ENCODE assay signal across 10 mouse cellular contexts in the genomic region with DNA sequence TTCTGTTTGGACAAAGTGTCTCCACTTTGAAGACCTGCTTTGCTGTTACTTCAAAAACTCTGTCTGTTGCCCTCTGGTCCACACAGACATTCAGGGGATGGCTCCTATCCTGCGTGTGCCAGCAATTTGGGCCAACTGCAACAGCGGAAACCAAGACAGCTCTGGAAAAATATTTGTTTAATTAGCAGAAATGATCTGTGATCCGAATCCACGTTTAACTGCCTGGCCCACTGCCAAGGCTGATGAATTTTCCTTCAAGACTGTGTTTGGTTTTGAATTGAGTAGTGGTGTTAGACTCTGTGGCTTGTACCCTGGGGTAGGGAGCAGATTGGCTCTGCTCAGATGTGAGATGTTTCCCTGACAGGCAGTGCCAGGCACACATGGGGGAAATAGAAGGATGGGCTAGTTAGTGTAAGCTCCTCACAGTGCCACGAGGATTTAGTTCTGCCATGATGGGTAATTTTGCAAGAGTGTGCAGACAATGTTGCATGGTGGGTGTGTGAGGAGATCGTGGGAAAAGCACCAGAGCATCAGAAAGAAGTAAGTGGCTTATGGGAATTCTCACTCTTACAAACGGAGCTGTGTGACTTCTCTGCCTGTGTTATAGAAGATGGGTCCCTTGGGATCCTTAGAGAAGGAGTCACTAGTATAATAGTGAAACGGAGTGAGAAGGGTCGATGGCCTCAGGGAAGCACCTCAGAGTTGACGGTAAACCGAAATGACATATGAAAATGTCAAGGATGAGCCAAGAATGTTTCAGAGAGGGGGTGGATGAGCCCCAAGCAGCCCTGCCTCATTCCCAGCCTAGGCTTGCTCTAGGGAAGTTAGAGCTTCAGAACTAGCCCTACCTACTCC. TPM values are rescaled to one million over a fixed set of nuclear protein-coding genes. Genes with fewer than 3 reads are reported as not detected.
DNase-seq lines count a peak whose midpoint lies in the region; ATAC-seq lines count a peak whose summit lies in the region.
"Had no signal": no experiment of that assay in that cellular context is flagged by ENCODE, and none has a peak within 500 bp of the region (broad histone marks: within the 10 kb centered on the region; RNA-seq: fewer than 3 reads in every experiment).

No protein-coding gene starts in this region.

- WGBS in limb, embryonic 12.5 days, result 64% methylated on average over 11 of the region's 11 CpGs
- 87% methylated on average over 11 of the region's 11 CpGs for WGBS in limb, embryonic 10.5 days
- WGBS in hindbrain, embryonic 16.5 days, result 52% methylated on average over 11 of the region's 11 CpGs
- 45% methylated on average over 11 of the region's 11 CpGs for WGBS in stomach, embryonic 16.5 days
- WGBS in liver, embryonic 12.5 days (ENCODE audit: insufficient replicate concordance), result 69% methylated on average over 11 of the region's 11 CpGs

- no peaks in the 10 kb centered on the region for H3K36me3 ChIP-seq in limb, embryonic 12.5 days
- no peaks in the 10 kb centered on the region for H3K36me3 ChIP-seq in limb, embryonic 10.5 days
- H3K36me3 ChIP-seq in hindbrain, embryonic 16.5 days (ENCODE audit: control insufficient read depth, insufficient read depth, low read length), result no peaks in the 10 kb centered on the region
- no peaks in the 10 kb centered on the region for H3K36me3 ChIP-seq in stomach, embryonic 16.5 days (ENCODE audit: control insufficient read depth, insufficient read depth, low read length)
- H3K36me3 ChIP-seq in liver, embryonic 12.5 days, result no peaks in the 10 kb centered on the region
- H3K36me3 ChIP-seq: neural tube, embryonic 12.5 days had no signal

- H3K9me3 ChIP-seq in limb, embryonic 12.5 days, result no peaks in the 10 kb centered on the region
- no peaks in the 10 kb centered on the region for H3K9me3 ChIP-seq in limb, embryonic 10.5 days (replicated peaks)
- H3K9me3 ChIP-seq in hindbrain, embryonic 16.5 days (ENCODE audit: control insufficient read depth, low read length), result no peaks in the 10 kb centered on the region
- H3K9me3 ChIP-seq in stomach, embryonic 16.5 days (replicated peaks; ENCODE audit: control insufficient read depth, low read length), result no peaks in the 10 kb centered on the region
- no peaks in the 10 kb centered on the region for H3K9me3 ChIP-seq in liver, embryonic 12.5 days (replicated peaks)
- H3K9me3 ChIP-seq: neural tube, embryonic 12.5 days had no signal

- peak; percentile 71; the same call in 1 of the 2 replicates for ATAC-seq in limb, embryonic 12.5 days (ENCODE audit: insufficient number of reproducible peaks, insufficient read depth, low FRiP score, low TSS enrichment, low read depth)
- ATAC-seq in hindbrain, embryonic 16.5 days, result peak; percentile 91
- ATAC-seq in stomach, embryonic 16.5 days (ENCODE audit: insufficient read depth, low FRiP score), result peak; percentile 41; the same call in 1 of the 2 replicates
- ATAC-seq in liver, embryonic 12.5 days, result no peak

- H3K4me2 ChIP-seq in limb, embryonic 12.5 days, result no peak overlapping the region
- no peak overlapping the region for H3K4me2 ChIP-seq in hindbrain, embryonic 16.5 days (ENCODE audit: low read length)
- H3K4me2 ChIP-seq in stomach, embryonic 16.5 days (ENCODE audit: low read depth, low read length), result no peak overlapping the region
- no peak overlapping the region for H3K4me2 ChIP-seq in liver, embryonic 12.5 days
- H3K4me2 ChIP-seq: neural tube, embryonic 12.5 days had no signal

- H3K27me3 ChIP-seq in limb, embryonic 12.5 days, result no peaks in the 10 kb centered on the region
- H3K27me3 ChIP-seq in limb, embryonic 10.5 days (ENCODE audit: low read depth, poor library complexity, severe bottlenecking), result no peaks in the 10 kb centered on the region
- H3K27me3 ChIP-seq in hindbrain, embryonic 16.5 days (replicated peaks; ENCODE audit: control insufficient read depth, insufficient read depth, low read length), result no peaks in the 10 kb centered on the region
- no peaks in the 10 kb centered on the region for H3K27me3 ChIP-seq in stomach, embryonic 16.5 days (ENCODE audit: control insufficient read depth, insufficient read depth, low read length)
- H3K27me3 ChIP-seq in liver, embryonic 12.5 days (replicated peaks), result no peaks in the 10 kb centered on the region
- H3K27me3 ChIP-seq: neural tube, embryonic 12.5 days had no signal

- peak; percentile 59 to 81 for DNase-seq in adrenal gland, adult (ENCODE audit: inconsistent age in 2 of 2, low spot score in 1 of 2)
- DNase-seq in adrenal gland, postnatal 4 days (ENCODE audit: low spot score in 2 of 2), result no peak
- no peak for DNase-seq in limb, embryonic 10.5 days (ENCODE audit: low spot score)
- peak; percentile 53 to 64 for DNase-seq in lung, adult 18-20 months

- H3K9ac ChIP-seq in limb, embryonic 12.5 days (replicated peaks), result no peak overlapping the region
- H3K9ac ChIP-seq in hindbrain, embryonic 16.5 days (ENCODE audit: low read depth, low read length), result no peak overlapping the region
- H3K9ac ChIP-seq in stomach, embryonic 16.5 days (ENCODE audit: low read length), result no peak overlapping the region
- H3K9ac ChIP-seq in liver, embryonic 12.5 days, result no peak overlapping the region
- H3K9ac ChIP-seq: neural tube, embryonic 12.5 days had no signal

- H3K4me1 ChIP-seq in limb, embryonic 12.5 days (replicated peaks), result peaks cover 30% of the 10 kb centered on the region
- no peaks in the 10 kb centered on the region; the same call in 1 of the 2 replicates for H3K4me1 ChIP-seq in limb, embryonic 10.5 days
- H3K4me1 ChIP-seq in hindbrain, embryonic 16.5 days (ENCODE audit: control insufficient read depth, insufficient read depth, low read depth, low read length), result peaks cover 3% of the 10 kb centered on the region; the same call in 1 of the 2 replicates
- H3K4me1 ChIP-seq in stomach, embryonic 16.5 days (ENCODE audit: control insufficient read depth, insufficient read depth, low read length), result peaks cover 16% of the 10 kb centered on the region
- H3K4me1 ChIP-seq in liver, embryonic 12.5 days, result 0 out of 2 replicates have a peak, but pooled peaks cover 11% of the 10 kb centered on the region
- H3K4me1 ChIP-seq: neural tube, embryonic 12.5 days had no signal

- H3K27ac ChIP-seq in limb, embryonic 12.5 days, result peak overlapping the region; percentile 82
- no peak overlapping the region for H3K27ac ChIP-seq in limb, embryonic 10.5 days
- H3K27ac ChIP-seq in hindbrain, embryonic 16.5 days (ENCODE audit: low read depth, low read length), result no peak overlapping the region
- peak overlapping the region; percentile 10; the same call in 1 of the 2 replicates for H3K27ac ChIP-seq in stomach, embryonic 16.5 days (ENCODE audit: low read length)
- H3K27ac ChIP-seq in liver, embryonic 12.5 days, result no peak overlapping the region
- H3K27ac ChIP-seq: neural tube, embryonic 12.5 days had no signal

- no peak overlapping the region for H3K4me3 ChIP-seq in limb, embryonic 12.5 days (replicated peaks)
- H3K4me3 ChIP-seq in limb, embryonic 10.5 days, result no peak overlapping the region
- H3K4me3 ChIP-seq in hindbrain, embryonic 16.5 days (ENCODE audit: low read length), result no peak overlapping the region
- H3K4me3 ChIP-seq in stomach, embryonic 16.5 days (replicated peaks; ENCODE audit: low read length), result no peak overlapping the region
- H3K4me3 ChIP-seq in liver, embryonic 12.5 days, result no peak overlapping the region
- H3K4me3 ChIP-seq: neural tube, embryonic 12.5 days had no signal

RNA-seq across cellular contexts. Expression of gene Calml3, which starts 33.7 kb away (rescaled TPM):
- not detected for total RNA-seq in adrenal gland, postnatal 4 days (2021)
- polyA plus RNA-seq in limb, embryonic 12.5 days (2016; fragmentation: Nextera tagmentation; extraction: Ambion mirVana), result 0.60 and 0.74 TPM in 2 replicates
- polyA plus RNA-seq in limb, embryonic 10.5 days (2016; fragmentation: Nextera tagmentation; extraction: Ambion mirVana), result not detected in 2 replicates
- not detected in 2 replicates for polyA plus RNA-seq in hindbrain, embryonic 16.5 days (2015; fragmentation: Nextera tagmentation; extraction: Ambion mirVana)
- polyA plus RNA-seq in stomach, embryonic 16.5 days (2015; fragmentation: Nextera tagmentation; extraction: Ambion mirVana), result 25.1 and 40.9 TPM in 2 replicates
- polyA plus RNA-seq in liver, embryonic 12.5 days (2016; fragmentation: Nextera tagmentation; extraction: Ambion mirVana), result not detected in 2 replicates
- total RNA-seq: hematopoietic stem cell, adult 5-6 weeks had no signal
- polyA plus RNA-seq: neural tube, embryonic 12.5 days had no signal

Comparison
In these comparisons a context has a peak if more than half of its experiments do, and no peak if none do; other contexts are left out.
1. DNase-seq: peak in adrenal gland, adult (2 of 2) and lung, adult 18-20 months (2 of 2); none in adrenal gland, postnatal 4 days (0 of 2) and limb, embryonic 10.5 days (single experiment).
2. H3K27ac ChIP-seq: peak in limb, embryonic 12.5 days (single experiment) and stomach, embryonic 16.5 days (single experiment); none in limb, embryonic 10.5 days (single experiment), hindbrain, embryonic 16.5 days (single experiment) and liver, embryonic 12.5 days (single experiment).
3. RNA of gene Calml3, which starts 33.7 kb away (polyA plus RNA-seq): 25.1 to 40.9 TPM in stomach, embryonic 16.5 days; 0.60 to 0.74 TPM in limb, embryonic 12.5 days, not detected in limb, embryonic 10.5 days, not detected in hindbrain, embryonic 16.5 days and not detected in liver, embryonic 12.5 days; every median in the first group is over 10 times any median in the second.